8 mouse cellular contexts compared by ENCODE assay signal in genomic region chr4:155802741-155803339, GRCm38 (mm10). TPM values are rescaled to one million over a fixed set of nuclear protein-coding genes. Genes with fewer than 3 reads are reported as not detected.
A peak's percentile ranks its signal among the peaks of the same experiment; 100 is the strongest.
DNase-seq lines count a peak whose midpoint lies in the region; ATAC-seq and TF ChIP-seq lines count a peak whose summit lies in the region.

TSS of gene Mrpl20 (plus strand) at chr4:155802878.

- peaks cover 4% of the 10 kb centered on the region; the same call in 1 of the 2 replicates for H3K36me3 ChIP-seq in testis, adult 2 months (ENCODE audit: control insufficient read depth, insufficient read depth, low read length)
- peaks cover 25% of the 10 kb centered on the region for H3K36me3 ChIP-seq in intestine, embryonic 14.5 days (ENCODE audit: control insufficient read depth, insufficient read depth, low read length)

- H3K4me3 ChIP-seq in testis, adult 2 months (ENCODE audit: control insufficient read depth, low read depth, low read length): peak within 1 kb of the TSS; percentile 96
- peak within 1 kb of the TSS; percentile 96 for H3K4me3 ChIP-seq in brown adipose tissue, adult 24 weeks (ENCODE audit: insufficient read depth, low read depth, low read length)
- H3K4me3 ChIP-seq in intestine, embryonic 14.5 days (ENCODE audit: low read depth, low read length): peak within 1 kb of the TSS; percentile 99

- TF ChIP-seq CTCF in testis, adult 2 months (IDR thresholded peaks at IDR 0.05; ENCODE audit: control insufficient read depth, insufficient read depth, insufficient replicate concordance, low read depth, low read length): no peak

- no peaks in the 10 kb centered on the region for H3K27me3 ChIP-seq in testis, adult 2 months (ENCODE audit: control insufficient read depth, insufficient read depth, low read length)
- no peaks in the 10 kb centered on the region for H3K27me3 ChIP-seq in intestine, embryonic 14.5 days (replicated peaks; ENCODE audit: control insufficient read depth, insufficient read depth, low read length)

- H3K9ac ChIP-seq in intestine, embryonic 14.5 days (ENCODE audit: low read length): peak within 1 kb of the TSS; percentile 84

- peaks cover 7% of the 10 kb centered on the region for H3K4me1 ChIP-seq in testis, adult 2 months (ENCODE audit: control insufficient read depth, insufficient read depth, low read length)
- 0 out of 2 replicates have a peak, but pooled peaks cover 2% of the 10 kb centered on the region for H3K4me1 ChIP-seq in brown adipose tissue, adult 24 weeks (ENCODE audit: control insufficient read depth, insufficient read depth, insufficient read length, low read length)
- H3K4me1 ChIP-seq in intestine, embryonic 14.5 days (replicated peaks; ENCODE audit: control insufficient read depth, insufficient read depth, low read length): peaks cover 8% of the 10 kb centered on the region; the same call in 1 of the 2 replicates

- 10% methylated on average over 12 of the region's 12 CpGs for WGBS in intestine, embryonic 14.5 days

- DNase-seq in testis, postnatal 14 days (ENCODE audit: low spot score): no peak
- DNase-seq in gastrocnemius, postnatal 25 days: no peak
- DNase-seq in intestine, embryonic 14.5 days (ENCODE audit: low spot score): peak; percentile 72
- DNase-seq in right cerebral cortex, postnatal 10 days (ENCODE audit: low spot score in 2 of 2): no peak
- DNase-seq in spleen, postnatal 36 days (ENCODE audit: low spot score in 2 of 2): no peak

- ATAC-seq in intestine, embryonic 14.5 days (replicated peaks; ENCODE audit: low FRiP score, low TSS enrichment, low read depth): peak; percentile 34; the same call in 1 of the 2 replicates
- ATAC-seq in megakaryocyte, adult 5-6 weeks (ENCODE audit: poor library complexity, severe bottlenecking): 0 out of 2 replicates have a peak, but pooled peaks have one; percentile 20

- H3K27ac ChIP-seq in testis, adult 2 months (ENCODE audit: control insufficient read depth, insufficient read depth, low read depth, low read length): peak within 1 kb of the TSS; percentile 83
- peak within 1 kb of the TSS; percentile 77 for H3K27ac ChIP-seq in brown adipose tissue, adult 24 weeks (replicated peaks; ENCODE audit: low read depth, low read length)
- peak within 1 kb of the TSS; percentile 64 for H3K27ac ChIP-seq in intestine, embryonic 14.5 days (ENCODE audit: low read depth)

- no peaks in the 10 kb centered on the region for H3K9me3 ChIP-seq in intestine, embryonic 14.5 days (ENCODE audit: control insufficient read depth, low read length)

- no peak for TF ChIP-seq POLR2A in testis, adult 2 months (IDR thresholded peaks at IDR 0.05; ENCODE audit: control insufficient read depth, low read depth, low read length)

- peak within 1 kb of the TSS; percentile 82 for H3K4me2 ChIP-seq in intestine, embryonic 14.5 days (ENCODE audit: low read length)

RNA-seq across cellular contexts. Expression of gene Mrpl20, which starts in this region (rescaled TPM):
- 134 and 144 TPM in 2 replicates for polyA plus RNA-seq in testis, adult 2 months (2012; rRNA removed)
- polyA plus RNA-seq in brown adipose tissue, adult 24 weeks (2012; ENCODE audit: insufficient read depth, insufficient read length, missing spikeins): 367 and 416 TPM in 2 replicates
- 10 to 100 TPM; 45.1 to 47.7 TPM for total RNA-seq in gastrocnemius, postnatal 25 days (2021)
- polyA plus RNA-seq in intestine, embryonic 14.5 days (2014; fragmentation: Nextera tagmentation; extraction: Ambion mirVana): 237 and 246 TPM in 2 replicates
- total RNA-seq in megakaryocyte, adult 5-6 weeks (2015): 131 and 139 TPM in 2 replicates
- 49.5 and 50.2 TPM in 2 replicates for total RNA-seq in megakaryocyte, adult 5-6 weeks (2017)
